Mouse (Mus musculus) C2C12 (cell line): ENCODE data around the gene Mrpl33.

Experiments
- CTCF ChIP-seq: IDR thresholded peaks from one replicate; pipeline ENCODE4 v1.5.1; 2011; ENCODE audit not compliant: control insufficient read depth, insufficient read depth, insufficient read length
- FOSL1 ChIP-seq: IDR thresholded peaks from one replicate; pipeline ENCODE4 v1.8.0; 2011; ENCODE audit warnings: mild to moderate bottlenecking, low read length; ENCODE audit not compliant: poor library complexity, insufficient read depth, severe bottlenecking
- MAX ChIP-seq: IDR thresholded peaks from one replicate; pipeline ENCODE4 v1.6.1; 2011; ENCODE audit warnings: mild to moderate bottlenecking, control low read depth

GRCm38 (mm10) chr5:31647327-31647726 lies 50.6 kb downstream of the Mrpl33 start:
- no peak for TF ChIP-seq CTCF
- TF ChIP-seq FOSL1 = no peak
- TF ChIP-seq MAX = no peak
